Mouse (Mus musculus) MN1 (cell line): Measurements from ENCODE around the gene Lrrc10b.
A peak's percentile ranks its signal among the peaks of the same experiment; 100 is the strongest.

Experiments used
- DNase-seq: peaks from one replicate; pipeline ENCODE4 v3.0.0-alpha.2; 2016; ENCODE audit warnings: low spot score

Lrrc10b gene

DNA sequence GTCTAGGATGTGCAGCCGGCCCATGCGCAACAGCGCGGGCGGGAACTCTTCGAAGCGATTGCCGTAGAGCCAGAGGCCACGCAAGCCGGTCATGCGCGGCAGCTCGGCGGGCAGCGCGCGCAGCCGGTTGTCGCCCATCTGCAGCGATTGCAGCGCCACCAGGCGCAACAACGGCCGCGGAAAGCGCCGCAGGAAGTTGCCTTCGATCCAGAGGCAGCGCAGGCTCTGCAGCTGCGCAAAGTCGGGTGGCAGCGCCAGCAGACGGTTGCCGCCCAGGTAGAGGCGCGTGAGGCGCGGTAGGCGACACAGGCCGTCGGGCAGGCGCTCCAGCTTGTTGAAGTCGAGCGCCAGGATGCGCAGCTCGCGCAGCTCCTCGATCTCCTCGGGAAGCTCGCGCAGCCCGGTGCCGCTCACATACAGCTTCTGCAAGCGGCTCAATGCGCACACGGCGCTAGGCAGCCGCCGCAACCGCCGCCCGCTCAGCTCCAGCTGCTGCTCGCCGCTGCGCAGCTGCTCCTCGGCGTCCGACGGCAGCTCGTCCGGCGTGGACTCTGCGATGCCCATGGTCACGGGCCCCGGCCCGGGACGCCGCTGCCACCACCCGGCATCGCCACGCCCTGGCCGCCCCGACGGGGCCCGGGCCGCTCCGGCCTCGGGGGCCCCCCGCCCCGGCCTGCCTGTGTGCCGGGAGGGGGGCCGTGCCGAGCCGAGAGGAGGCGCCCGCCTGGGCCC lies at the start of gene Lrrc10b:
Gene Lrrc10b (minus strand): TSS at position 722 of the 732 bp plus-strand sequence.
- peak; percentile 22 for DNase-seq

DNA sequence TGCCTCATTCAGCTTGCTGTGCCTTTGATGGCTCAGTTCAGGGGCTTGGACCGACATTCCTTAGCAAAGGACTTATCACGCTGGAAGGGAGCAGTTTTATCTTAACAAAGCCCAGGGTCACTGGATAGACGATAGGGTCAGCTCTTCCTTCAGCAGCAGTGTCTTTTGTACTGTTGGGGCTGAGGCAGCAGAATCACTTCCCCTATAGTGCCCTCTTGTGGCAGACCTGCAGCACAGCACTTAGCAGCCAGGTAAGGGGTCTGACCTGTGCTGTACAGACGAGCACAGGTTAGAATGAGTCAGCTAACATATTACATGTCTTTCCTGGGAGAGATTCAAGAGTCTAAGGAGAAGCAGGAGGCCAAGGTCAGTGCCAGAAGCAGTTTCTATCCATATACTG lies 45.3 kb upstream of the Lrrc10b start:
- DNase-seq: peak; percentile 53

DNA sequence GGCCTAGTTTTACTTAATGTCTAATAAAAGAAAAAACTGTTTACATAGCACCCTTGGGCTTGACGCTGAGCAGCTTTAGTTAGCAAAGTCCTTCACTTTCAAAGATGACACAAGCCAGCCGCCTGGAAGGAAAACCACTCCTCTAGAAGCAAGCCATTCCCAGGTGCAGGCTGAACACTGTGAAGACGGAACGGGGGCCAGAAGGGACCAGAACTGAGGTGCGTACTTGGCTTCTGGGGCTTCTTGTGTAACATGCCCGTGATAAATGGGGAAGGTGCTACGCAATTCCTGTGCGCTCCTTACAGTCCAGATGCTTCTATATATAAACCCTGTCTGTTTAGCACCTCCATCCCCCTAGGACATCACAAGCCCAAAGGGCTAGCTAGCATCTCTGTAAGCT lies 43.3 kb upstream of the Lrrc10b start:
- DNase-seq: no peak

DNA sequence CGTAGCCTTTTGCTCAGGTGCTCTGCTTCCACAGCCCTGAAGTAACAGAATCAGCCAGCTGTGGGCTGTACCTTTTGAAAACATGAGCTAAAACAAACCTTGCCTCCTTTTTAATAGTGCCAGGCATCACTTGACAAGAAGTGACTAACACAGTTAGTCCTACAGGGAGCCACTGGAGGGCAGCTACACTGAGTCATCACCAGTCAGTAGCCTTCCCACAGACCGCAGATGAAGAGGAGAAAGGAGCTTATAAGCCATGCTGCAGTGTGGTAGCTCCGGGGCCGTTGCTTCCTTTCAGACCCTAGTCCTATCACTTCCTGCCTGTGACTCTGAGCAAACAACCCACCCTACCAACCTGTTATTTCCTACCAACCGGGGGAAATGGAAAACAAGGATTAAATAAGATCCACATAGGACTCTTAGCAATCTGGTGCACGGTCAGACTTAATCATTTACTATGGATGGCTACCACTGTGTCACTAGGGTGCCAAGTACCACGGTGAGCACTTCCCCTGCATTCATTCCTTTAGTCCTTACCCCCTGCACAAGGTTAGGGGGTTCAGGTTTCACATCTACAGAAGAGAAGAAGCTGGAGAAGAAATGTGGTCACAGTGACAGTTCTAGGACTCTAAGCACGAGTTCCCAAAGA lies 40.4 kb upstream of the Lrrc10b start:
- DNase-seq: peak; percentile 44

DNA sequence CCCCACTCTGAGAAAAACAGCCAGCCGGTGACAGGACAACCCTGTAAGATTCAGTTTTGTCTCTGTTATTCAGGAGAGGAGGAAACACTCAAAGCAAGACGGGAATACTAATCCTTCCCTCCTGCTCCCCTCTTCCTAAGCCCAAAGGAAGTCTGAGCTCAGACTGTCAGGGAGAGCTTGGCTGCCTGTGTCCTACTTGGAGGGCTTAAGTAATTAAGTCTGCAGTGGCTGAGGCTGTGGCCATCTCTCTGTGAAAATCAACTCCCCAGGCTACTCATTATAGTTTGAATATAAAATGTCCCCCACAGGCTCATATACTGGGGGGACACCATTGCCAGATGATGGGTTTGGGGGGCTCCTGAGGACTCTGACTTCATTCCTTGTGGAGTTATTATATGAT lies 39.7 kb upstream of the Lrrc10b start:
- DNase-seq: no peak

DNA sequence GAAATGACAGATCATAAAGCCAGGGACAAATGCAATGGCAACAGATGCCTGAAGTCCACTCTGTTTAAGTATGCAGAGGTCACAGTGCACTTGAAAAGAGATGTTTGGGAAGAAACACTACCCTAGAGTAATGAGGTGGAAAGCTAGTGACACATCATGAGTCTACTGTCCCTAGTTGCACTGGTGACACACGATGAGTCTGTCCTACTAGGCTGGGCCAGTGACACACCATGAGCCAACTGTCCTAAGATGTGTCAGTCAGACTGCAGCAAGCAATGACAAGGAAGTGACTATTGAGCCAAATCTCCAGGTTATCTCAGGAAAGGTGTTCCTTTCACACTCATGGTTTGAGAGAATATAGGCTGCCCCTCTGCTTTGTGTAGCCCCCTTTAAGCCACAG lies 38.4 kb upstream of the Lrrc10b start:
- no peak for DNase-seq

DNA sequence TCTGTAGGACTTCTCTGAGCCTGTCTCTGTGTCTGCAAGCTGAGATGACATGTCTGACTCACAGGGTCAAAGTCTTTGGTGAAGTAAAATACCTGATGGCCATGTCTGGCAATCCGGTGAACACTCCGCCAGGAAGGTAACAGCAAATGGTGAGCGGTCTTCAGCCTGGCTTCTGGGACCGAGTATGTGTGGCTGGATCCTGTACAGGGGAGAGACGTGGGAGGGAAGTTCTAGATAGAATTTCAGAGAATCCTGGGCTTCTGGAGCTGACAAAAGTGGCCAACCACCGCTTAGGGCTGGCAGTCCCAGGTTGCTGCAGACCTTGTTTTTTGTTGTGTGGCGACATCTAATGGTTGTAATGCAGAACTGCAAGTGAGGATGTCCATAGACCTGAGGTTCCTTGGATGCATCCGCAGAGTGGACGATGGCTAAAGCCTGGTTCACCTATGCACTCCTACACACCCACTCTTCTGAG lies 29.0 kb upstream of the Lrrc10b start:
- peak; percentile 71 for DNase-seq

DNA sequence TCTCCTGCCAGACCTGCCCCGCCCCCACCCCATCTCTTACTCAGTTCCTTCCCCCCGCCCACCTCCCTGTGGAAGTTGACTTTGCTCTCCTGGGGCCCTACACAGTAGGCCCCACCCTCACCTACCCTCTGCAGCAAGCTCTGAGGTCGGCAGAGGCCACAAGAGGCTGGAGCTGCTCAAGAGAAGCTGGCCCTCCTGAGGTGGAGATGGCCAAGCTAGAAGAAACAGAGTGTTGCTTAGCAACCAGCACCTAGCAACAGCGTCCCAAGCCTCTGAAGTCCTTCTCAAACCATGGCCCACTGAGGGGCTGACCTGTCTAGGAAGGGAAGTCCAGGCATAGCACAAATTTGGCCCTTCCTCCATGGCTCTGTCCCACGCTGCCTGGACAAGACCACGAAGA lies 25.4 kb upstream of the Lrrc10b start, which contains the start of gene Ppp1r32:
Gene Ppp1r32 (minus strand): TSS at position 226 of the 400 bp plus-strand sequence.
- DNase-seq: peak; percentile 78

DNA sequence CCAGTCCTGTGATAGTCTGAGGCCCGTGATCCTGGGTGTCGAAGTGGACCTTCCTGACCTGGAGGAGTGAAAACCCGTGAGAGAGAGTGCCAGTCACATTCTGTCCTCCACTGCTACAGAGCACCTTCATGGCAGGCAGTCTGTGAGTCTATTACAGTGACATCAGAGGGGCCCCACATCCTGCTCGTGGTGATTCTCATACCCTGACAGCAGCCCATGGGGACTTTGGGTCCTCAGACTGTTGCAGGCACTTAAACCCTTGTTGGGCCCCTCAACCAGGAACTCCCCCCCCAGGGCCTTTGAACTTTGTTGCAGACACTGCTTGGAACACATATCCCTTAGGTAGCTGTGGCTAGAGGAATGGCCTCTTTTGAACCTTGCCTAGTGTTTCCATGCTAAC lies 22.3 kb upstream of the Lrrc10b start:
- DNase-seq: no peak

DNA sequence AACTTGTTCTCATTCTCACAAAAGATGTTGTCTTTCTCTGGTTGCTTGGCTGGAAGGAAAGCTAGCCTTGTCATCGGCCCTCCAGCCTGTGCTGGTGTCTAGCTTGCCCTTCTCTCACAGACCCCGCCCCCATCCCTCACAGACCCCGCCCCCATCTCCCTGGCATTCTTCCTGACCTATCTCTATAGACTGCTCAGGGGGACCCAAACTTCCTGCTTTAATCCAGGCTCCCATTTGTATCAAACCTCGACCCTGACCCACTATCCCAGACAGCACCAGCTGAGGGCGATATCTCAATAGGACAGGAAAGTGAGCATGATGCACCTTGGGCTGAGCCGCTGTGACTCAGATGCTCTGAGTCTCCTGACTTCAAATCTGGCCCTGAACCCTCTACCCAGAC lies 16.5 kb upstream of the Lrrc10b start:
- no peak for DNase-seq

DNA sequence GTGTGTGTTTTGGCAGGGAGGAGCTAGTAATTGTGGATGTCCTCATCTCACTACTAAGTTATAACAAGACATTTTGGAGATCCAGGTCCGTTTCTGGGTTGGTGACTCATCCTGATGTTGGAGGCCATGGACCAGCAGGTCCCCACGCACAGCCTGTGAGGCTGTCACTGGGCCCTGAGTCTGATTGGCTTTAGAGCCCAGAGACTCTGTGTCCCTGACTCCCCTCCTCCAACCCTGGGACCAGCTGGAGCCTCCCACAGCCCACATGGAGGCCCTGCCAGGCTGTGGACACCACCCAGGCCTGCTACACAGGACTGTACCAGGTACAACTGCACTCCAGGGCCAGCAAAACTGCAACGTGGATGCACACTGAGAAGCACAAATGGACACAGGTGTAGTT lies 15.7 kb upstream of the Lrrc10b start:
- no peak for DNase-seq

DNA sequence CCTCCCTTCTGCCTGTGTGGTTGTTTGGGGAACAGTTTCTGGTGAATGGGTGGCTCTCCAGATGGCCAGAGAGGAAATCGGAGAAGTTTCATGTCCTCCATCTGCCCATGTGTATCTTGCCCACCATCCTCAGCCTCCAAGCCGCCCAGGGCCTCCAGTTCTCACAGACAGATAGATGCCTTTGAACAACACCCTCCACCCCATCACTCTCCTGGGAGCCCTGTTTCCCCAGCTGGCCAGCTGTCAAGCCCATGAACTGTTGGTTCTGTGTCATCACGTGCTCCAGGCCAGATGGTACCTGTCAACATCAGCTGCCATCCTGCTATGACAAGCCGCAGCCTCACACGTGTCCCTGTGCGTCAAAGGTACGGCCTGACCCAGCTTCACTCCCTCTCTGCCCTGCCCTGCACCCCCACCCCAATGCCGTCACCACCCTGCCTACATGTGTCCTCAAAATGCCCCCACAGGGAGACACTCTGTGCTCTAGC lies 11.9 kb upstream of the Lrrc10b start:
- peak; percentile 73 for DNase-seq

DNA sequence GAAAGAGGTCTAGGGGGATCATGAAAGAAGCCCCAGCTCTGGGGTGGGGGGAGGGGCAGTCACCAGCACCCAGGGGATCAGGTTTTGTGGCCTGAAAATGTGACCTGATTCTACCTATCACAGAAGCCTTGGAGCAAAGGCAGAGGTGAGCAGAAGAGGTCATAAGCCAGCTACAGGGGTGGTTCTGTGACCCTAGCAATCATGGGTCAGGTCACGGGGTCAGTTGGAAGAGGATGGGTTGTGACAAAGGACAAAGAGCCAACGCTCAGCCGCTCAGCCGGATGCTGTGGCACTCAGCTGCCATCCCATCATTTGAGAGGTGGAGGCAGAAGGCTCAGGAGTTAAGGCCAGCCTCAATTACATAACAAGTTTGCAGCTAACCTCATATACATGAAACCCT lies 7.2 kb upstream of the Lrrc10b start:
- no peak for DNase-seq

DNA sequence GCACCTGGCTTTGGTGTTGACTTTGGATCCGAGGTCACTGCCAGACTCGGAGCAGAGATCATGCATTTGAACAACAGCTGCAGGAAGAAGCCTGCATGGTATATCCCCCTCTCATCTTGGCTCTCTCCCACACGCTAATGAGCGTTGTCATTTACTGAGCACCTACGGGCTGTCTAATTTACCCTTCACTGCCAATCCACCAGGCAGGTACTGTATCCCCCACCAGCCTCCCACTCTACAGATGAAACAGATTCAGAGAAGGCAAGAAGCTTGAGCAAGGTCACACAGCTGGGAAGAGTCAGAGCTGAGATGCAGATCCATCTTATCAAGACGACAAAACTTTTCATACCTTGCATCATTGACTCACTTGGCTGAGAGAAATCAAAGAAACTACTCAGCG lies 4.3 kb upstream of the Lrrc10b start:
- no peak for DNase-seq

DNA sequence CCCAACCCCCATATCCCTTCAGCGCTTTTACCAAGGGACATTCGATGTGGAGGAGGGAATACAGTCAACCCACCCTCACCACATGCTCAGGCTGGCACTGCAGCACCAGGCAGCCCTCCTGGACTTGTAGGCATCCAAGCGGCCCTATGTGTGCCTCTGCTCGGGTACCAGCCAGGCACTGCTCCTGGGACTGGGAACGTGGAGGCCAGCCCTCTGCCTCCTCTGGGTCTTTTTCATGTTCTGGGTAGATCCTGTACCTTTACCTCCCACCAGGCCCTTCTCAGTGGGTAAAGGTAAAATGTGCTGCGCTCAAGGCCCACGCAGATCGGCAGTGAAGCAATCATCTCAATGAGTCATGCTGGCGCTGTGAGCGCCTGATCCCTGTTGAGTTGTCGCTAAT lies 2.6 kb upstream of the Lrrc10b start:
- no peak for DNase-seq

DNA sequence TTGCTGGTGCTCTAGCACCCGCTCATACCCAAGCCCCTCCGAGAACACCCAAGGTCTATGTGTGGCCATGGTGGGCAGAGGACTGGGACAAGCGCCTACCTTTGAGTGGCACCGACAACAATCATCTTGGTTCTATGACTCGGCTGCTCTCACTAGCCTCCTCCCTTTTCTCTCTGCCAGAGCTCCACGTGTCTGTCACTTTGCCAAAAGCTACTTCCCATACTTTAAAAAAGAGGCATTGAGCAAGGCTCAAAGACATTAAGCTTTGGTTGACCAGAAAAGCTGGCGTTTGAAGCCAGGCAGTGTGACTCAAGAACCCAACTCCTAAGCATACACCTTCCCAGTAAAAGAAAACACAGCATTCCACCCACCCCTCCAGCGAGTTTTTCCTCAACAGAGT lies 823 bp upstream of the Lrrc10b start:
- peak; percentile 28 for DNase-seq

DNA sequence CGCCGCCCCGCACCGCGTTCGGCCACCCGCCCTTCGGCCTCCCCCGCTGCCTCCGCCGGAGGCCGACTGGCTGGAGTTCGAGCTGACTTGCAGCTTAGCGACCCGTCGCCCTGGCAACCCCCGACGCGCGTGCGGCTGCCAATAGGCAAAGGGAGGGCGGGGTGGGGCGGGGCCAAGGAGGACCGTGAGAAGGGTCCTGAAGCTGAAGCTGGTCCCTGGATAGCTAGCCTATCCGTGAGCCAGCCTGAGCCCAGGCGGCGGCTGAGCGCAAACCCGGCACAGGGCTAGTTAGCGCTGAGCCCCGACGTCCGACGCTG lies 169 bp upstream of the Lrrc10b start:
- peak; percentile 55 for DNase-seq

DNA sequence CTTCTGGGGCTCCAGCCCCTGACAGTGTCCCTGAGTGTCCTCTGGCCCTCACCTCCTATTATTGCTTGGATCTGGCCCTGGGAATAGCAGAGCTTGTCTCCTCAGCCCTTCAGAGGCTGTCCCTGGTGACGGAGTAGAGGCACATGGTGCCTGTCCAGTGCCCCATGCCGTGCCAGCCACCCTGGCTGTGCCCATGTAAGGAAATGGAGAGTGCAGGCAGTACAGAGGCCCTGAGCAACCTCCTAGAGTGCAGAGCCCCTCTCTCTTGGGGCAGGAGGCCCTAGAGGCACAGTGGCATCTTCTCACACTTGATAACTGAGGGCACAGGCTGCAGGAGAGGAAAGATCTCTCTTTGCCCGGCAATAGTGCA lies 1.9 kb downstream of the Lrrc10b start:
- no peak for DNase-seq

DNA sequence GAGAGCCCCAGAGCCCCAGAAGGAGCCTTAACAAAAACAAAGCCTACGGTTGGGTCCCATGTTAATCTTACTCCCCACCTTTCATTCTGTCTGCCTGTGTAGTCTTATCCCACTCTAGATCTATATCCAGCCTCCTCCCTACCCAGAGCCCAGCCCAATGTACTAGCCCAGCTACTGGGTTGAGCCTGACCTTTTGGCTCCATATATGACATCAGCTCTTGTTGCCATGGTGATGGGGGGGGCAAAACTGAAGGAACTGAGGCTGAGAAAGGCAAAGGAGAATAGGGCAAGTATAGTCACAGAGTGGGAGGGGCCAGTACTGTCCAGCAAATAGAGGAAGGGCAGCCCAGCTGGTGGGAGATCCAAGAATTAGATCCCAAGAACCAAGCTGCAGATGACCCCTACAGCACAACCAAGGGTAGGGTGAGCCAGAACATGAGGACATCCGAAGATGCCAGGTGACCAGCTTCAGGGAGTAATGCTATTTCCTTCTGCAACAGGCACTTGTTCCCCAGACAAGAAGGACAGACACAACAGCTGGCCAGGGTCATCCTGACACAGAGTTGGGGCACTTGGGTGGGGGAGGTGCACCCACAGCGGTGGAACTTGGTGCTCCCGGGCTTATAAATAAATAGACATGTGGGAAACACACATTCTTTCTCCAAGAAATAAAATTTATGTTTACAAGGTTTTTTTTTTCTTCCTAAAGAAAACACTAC lies 2.4 kb downstream of the Lrrc10b start:
- no peak for DNase-seq

DNA sequence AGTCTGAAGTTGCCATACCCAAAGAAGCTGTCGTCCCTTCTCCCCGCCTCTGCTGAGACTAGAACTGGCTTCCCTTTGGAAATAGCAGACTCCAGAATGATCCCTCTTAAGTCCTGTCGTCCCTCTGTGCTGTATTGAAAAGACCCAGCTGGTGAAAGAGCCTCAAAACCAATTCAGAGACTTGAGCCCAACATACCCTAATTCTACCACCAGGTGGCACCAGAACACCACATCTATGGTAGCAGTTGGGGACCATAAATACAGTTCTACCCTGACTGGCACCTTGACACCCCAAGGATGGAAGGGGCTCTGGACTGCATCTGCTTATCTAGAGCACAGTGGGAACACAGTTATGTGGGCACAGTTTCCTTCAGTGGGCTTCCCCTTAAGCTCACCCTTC lies 7.6 kb downstream of the Lrrc10b start:
- DNase-seq: peak; percentile 78

DNA sequence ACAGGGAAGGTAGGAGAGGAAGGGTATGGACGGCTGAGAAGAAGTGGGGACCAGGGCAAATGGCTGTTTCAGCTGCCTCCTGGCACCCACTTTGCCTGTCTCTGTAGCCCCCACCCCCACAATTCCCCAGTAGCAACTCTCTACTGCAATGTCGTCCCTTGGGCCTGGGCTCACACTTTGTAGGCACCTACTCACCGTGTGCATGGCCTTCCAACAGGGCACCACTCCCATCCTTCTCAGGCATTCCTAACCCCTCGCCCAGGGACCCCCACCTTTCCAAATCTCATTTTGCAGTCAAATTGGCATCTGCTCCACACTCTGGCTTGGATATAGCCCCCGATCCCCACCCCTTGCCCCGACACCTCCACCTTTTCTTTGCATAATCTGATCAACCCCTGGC lies 8.1 kb downstream of the Lrrc10b start:
- no peak for DNase-seq

DNA sequence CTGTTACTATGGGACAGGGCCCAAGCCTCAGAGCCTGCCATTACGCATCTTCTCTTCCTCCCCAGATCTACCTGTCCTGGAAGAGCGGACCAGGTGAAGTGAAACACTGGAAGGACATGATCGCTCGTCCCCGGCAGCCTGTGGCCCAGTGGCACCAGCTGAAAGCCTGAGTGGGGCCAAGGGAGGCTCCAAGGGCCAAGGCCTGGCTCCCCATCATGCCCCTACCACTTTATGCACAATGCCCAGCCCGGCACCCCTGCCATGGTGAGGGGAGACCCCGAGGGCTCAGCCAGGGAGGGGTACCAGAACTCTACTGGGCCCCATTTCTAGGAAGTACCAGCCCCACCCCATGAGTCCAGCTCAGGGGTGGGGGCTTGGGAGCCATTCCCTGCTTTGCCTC lies 9.0 kb downstream of the Lrrc10b start:
- DNase-seq: no peak
